ENCODE assay signal across 14 mouse cellular contexts in genomic region chr11:89994706-89995105, GRCm38 (mm10). TPM values are rescaled to one million over a fixed set of nuclear protein-coding genes. Genes with fewer than 3 reads are reported as not detected.
"Had no signal": no experiment of that assay in that cellular context is flagged by ENCODE, and none has a peak within 500 bp of the region (broad histone marks: within the 10 kb centered on the region; RNA-seq: fewer than 3 reads in every experiment).

No protein-coding gene starts in this region.

- H3K4me1 ChIP-seq: midbrain, embryonic 10.5 days had no signal

- DNase-seq: kidney, postnatal 10 days; lung, adult 18-20 months; lung, postnatal 4 days; midbrain, embryonic 14.5 days; retina, postnatal 1 day; right cerebral cortex, postnatal 4 days; spleen, adult 18-20 months; thymus, postnatal 36 days had no signal

- H3K27ac ChIP-seq: left cerebral cortex, adult 2 months; limb, embryonic 15.5 days; midbrain, embryonic 10.5 days; neural tube, embryonic 13.5 days had no signal

- H3K27me3 ChIP-seq: limb, embryonic 15.5 days had no signal

- H3K9ac ChIP-seq: limb, embryonic 15.5 days; neural tube, embryonic 13.5 days had no signal

- ATAC-seq: inflammation-experienced regulatory T-cells, adult 6 months; lung, postnatal 0 days had no signal

- H3K4me3 ChIP-seq: left cerebral cortex, adult 2 months; limb, embryonic 15.5 days; midbrain, embryonic 10.5 days; neural tube, embryonic 13.5 days had no signal

- H3K36me3 ChIP-seq: limb, embryonic 15.5 days; midbrain, embryonic 10.5 days; neural tube, embryonic 13.5 days had no signal

- H3K9me3 ChIP-seq: limb, embryonic 15.5 days; midbrain, embryonic 10.5 days; neural tube, embryonic 13.5 days had no signal

- H3K4me2 ChIP-seq: limb, embryonic 15.5 days; neural tube, embryonic 13.5 days had no signal

RNA-seq across cellular contexts. Expression of gene Tmem100, which starts 35.4 kb away (rescaled TPM):
- polyA plus RNA-seq: inflammation-experienced regulatory T-cells, adult 6 months had no signal
